Mouse (Mus musculus) kidney, postnatal 10 days (tissue): ENCODE results near the gene Hsp90ab1.

Experiments
- DNase-seq: peaks from one replicate; pipeline ENCODE4 v3.0.0; 2021; ENCODE audit warnings: mixed read lengths

Gene Hsp90ab1

DNA sequence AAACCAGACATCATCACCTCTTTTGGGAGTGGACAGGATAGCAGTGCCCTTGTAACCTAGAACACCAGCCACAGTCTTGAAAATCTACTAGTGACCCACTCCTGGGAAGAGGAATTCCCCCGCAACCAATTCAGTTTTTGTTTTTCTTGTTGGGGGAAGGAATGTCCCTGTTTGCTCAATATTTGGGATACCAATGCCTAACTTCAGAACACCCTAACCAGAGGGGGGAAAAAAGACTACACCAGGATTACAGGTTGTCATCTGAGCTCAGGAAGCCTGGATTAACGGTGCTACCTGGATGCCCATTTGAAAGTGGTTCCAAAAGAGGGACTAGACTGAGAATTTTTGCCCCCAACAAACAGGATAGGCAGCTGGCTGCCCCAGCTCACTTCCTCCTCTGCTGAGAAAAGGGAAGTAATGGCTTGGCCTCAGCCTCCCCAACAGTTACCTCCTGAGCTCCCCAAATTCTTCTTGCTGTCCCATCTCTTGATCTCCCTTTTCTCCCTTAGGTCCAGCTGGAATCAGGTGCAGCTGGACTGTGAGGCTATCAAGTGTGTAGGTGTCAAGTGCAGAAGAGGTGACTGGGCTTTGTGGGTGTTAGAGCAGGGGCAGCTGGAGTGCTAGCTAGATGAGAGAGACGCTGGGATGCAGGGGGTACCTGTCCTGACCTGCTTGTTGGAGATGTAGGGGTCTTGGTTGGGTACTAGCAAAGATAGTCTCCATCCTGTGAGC lies 16.4 kb downstream of the Hsp90ab1 start:
- DNase-seq, result no peak

- no peak for DNase-seq
Measured at GRCm38 (mm10) chr17:45556107-45556489, 17.0 kb downstream of the Hsp90ab1 start.

GRCm38 (mm10) chr17:45555452-45556106 lies 17.5 kb downstream of the Hsp90ab1 start, which contains the start of gene Nfkbie:
TSS of gene Nfkbie (plus strand) at chr17:45555703.
- DNase-seq, result peak; percentile 99

- DNase-seq, result no peak
Measured at GRCm38 (mm10) chr17:45554420-45554819, 18.7 kb downstream of the Hsp90ab1 start.

DNA sequence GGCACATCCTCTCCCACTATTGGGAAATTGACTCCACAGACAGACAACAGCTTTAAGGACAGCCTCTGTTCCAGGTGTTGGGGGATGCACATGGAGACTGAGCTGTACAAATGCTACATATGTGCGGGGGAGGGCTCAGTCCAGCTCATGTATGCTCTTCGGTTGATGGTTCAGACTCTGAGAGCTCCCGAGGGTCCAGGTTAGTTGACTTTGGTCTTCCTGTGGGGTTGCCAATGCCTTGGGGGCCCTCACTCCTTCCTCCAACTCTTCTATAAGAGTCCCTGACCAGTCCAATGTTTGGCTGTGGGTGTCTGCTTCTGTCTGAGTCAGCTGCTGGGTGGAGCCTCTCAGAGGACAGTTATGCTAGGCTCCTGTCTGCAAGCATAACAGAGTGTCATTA lies 20.0 kb downstream of the Hsp90ab1 start:
- DNase-seq, result no peak

DNA sequence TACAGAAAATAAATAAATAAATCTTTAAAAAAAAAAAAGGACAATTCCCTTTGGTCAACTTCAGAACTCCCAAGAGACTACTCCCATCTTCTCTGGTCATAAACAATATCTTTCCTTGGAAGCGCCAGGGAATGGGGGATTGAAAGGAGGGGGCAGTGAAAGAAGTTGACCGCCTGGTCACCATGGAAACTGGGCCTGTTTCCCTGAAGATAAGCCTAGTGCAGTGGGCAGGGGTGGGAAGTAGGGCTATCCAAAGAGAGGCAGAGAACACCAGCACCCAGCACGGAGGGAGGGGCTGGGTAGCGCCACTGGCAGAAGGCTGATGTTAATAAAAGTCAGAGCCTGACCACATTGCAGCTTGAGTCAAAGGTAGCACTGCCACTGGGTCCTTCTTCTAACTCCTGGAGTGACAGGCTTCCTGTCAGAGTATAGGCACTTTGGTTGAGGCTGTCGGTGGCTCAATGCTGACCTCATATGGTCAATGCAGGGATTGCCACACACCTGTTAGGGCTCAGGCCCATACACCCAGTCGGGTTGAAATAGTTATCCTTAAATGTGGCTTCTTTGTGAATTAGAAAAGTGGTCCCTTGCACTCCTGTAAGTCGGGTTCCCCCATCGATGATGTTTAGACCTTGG lies 21.1 kb downstream of the Hsp90ab1 start:
- DNase-seq, result peak; percentile 85

DNA sequence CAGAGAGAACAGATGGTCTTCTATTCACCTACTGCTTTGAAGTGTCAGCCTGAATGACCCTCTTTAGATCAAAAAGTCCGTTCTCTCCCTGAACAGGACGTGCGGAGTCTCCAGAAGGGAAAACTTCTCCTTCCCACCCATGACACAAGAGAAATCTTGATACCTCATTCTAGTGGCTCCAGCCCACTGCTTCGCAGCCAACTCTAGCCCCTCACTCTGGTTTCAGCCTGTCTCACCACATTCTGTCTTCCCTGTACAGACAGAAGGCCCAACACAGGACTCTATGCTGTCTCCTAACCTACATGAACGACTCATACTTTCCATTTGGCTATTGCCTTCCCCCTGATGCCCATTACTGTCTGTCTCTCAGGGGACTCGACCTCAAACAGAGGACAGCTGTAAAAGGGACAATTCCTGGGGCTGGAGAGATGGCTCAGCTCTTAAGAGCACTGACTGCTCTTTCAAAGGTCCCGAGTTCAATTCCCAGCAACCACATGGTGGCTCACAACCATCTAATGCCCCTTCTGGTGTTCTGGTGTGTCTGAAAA lies 21.7 kb downstream of the Hsp90ab1 start:
- DNase-seq, result no peak

GRCm38 (mm10) chr17:45550253-45550652 lies 22.8 kb downstream of the Hsp90ab1 start:
- no peak for DNase-seq

- DNase-seq, result peak; percentile 76
Measured at GRCm38 (mm10) chr17:45549617-45550181, 23.4 kb downstream of the Hsp90ab1 start, which contains the start of gene Tmem151b. TSS of gene Tmem151b (minus strand) at chr17:45549677.

DNA sequence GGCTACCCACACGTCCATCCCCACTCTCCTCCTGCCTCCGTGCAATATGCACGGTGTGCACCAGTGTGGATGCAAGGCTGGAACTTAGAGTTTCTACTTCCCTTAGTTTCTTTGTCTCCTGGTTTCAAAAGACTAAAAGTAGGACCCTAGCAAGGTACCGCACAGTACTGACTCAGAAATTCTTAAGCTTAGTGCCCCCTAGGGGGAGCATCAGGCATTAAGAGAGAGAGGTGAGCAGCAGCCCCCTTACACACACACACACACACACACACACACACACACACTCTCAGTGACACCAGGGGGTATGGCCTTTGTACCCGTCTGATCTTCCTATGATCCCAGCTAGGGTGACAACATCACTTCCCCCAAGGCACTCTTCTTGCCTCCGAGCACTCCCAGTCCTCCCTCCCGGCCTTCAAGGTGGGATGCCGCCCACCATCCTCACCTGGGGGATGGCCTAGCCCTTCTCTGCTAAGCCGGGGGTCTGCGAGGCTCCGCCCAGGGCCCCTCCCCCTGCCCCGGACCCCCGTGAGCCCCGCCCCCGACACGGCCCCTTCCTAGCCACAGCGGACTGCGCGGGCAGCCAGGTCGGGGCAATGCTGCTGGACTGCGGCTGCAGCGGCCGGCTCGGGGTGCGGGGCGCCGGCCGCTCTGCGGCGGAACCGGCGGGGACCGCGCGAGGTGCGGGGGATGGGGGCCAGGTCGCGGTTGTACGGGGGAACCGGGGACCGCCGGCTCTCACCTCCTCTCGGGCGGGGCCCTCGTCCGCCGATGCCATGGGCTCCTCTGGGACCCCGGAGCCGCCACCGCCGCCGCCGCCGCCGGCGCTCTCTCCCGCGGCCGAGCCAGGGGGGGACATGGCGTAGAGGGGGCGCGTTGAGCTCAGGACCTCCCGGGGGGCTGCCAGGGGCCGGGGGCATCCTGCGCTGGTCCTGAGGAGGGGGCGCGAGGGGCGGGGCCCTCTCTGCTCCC lies 24.2 kb downstream of the Hsp90ab1 start:
- no peak for DNase-seq

DNA sequence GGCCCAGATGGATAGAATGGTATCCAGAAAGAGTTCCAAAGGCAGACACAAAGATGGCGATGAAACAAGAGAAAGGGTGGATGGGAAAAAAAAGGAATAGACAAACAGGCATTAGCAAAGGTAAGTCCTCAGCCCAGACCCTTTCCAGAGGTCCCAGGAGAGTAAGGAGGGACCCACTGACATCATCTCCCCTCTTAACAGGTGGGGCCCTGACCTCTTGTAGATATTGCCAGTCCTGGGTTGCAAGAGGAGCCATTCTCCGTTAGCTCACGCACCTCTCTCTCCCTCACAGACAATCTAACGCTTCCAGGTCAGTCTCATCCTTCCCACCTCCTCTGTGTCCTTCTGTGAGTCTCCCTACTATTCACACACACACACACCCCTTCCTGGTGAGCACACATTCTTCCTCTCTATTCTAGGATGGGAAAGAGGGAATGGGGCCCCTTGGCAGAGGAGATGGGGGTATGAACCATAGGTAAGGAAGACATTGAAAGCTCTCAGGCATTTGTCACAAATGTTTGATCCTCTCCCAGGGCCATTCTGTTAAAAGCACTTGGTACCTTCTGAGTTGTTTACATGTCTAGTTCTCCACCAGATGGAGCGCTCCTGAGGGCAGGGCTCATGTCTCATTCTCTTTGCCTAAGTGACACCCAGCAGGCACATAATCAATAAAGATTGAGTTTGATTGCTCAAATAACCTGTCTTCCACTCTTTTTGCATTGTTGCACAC lies 25.4 kb downstream of the Hsp90ab1 start:
- no peak for DNase-seq

DNA sequence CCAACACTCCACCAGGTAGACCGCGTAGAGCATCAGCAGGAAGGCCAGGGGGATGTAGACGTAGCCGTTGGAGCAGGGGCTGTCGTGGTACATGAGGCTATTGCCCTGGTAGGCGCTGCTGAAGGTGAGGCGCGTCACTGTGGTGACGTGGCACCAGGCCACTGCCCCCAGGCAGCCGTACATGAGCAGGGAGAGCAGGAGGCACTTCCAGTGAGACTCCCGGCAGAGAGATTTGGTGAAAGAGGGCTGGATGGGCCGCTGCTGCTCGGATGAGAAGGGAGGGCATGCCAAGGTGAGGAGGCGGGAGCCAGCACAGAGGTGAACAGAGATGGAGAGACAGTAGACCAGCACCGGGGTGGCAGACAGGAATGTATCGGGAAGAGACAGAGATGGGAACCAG lies 26.1 kb downstream of the Hsp90ab1 start:
- no peak for DNase-seq

GRCm38 (mm10) chr17:45545278-45545961 lies 27.7 kb downstream of the Hsp90ab1 start:
- no peak for DNase-seq

DNA sequence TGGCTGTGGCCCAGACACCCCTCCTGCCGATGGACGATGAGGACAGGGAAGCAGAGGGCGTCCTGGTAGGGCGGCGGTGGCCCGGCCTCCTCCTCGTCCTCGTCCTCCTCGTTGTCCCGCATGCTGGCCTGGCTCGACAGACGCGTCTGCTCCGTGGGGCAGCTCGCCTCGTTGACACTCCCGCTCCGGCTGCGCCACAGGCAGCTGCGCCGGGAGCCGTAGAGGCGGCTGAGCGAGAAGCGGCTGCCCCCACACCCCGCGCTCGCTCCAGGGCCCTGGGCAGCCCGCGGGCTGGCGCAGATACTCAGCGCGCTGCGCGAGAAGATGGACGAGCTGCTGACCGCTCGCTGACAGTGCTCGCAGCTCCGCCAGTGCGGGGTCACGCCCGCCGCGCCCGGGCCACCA lies 28.2 kb downstream of the Hsp90ab1 start:
- no peak for DNase-seq

- no peak for DNase-seq
Measured at GRCm38 (mm10) chr17:45544001-45544872, 28.8 kb downstream of the Hsp90ab1 start.

- DNase-seq, result no peak
Measured at GRCm38 (mm10) chr17:45543115-45543514, 30.0 kb downstream of the Hsp90ab1 start.

- DNase-seq, result no peak
Measured at GRCm38 (mm10) chr17:45542705-45543104, 30.4 kb downstream of the Hsp90ab1 start.

GRCm38 (mm10) chr17:45542129-45542528 lies 30.9 kb downstream of the Hsp90ab1 start:
- no peak for DNase-seq

GRCm38 (mm10) chr17:45539664-45540063 lies 33.4 kb downstream of the Hsp90ab1 start:
- DNase-seq, result no peak

- DNase-seq, result no peak
Measured at GRCm38 (mm10) chr17:45538394-45538793, 34.7 kb downstream of the Hsp90ab1 start.
